Mouse (Mus musculus) CH12.LX (cell line): ENCODE measurements around the gene Clptm1.

Experiments
- CTCF ChIP-seq, 2 experiments: IDR thresholded peaks in 1 of 2; conservative IDR thresholded peaks in 1 of 2; 2 replicates each; pipeline ENCODE4 v1.5.1; 2011 to 2012; ENCODE audit warnings: low read depth in 2 of 2, low read length in 2 of 2, improper control_type of control experiment in 1 of 2, inconsistent platforms in 1 of 2, mild to moderate bottlenecking in 1 of 2, moderate library complexity in 1 of 2
- ETS1 ChIP-seq: conservative IDR thresholded peaks from 2 replicates; pipeline ENCODE4 v1.6.1; 2012; ENCODE audit warnings: low read depth, mild to moderate bottlenecking, inconsistent platforms, low read length, improper control_type of control experiment, moderate library complexity
- MAFK ChIP-seq: IDR thresholded peaks from 2 replicates; pipeline ENCODE4 v1.6.1; 2011; ENCODE audit warnings: low read length, improper control_type of control experiment; ENCODE audit not compliant: insufficient replicate concordance
- POLR2A ChIP-seq: IDR thresholded peaks from 2 replicates; pipeline ENCODE4 v1.6.1; 2011; ENCODE audit warnings: low read depth, mild to moderate bottlenecking, improper control_type of control experiment, low read length
- ZC3H11A ChIP-seq: IDR thresholded peaks from 2 replicates; pipeline ENCODE4 v1.6.1; 2012; ENCODE audit warnings: low read depth, mild to moderate bottlenecking, inconsistent platforms, low read length, improper control_type of control experiment
- ZMIZ1 ChIP-seq: IDR thresholded peaks from 2 replicates; pipeline ENCODE4 v1.6.1; 2012; ENCODE audit warnings: low read depth, mild to moderate bottlenecking, inconsistent platforms, low read length, improper control_type of control experiment

DNA sequence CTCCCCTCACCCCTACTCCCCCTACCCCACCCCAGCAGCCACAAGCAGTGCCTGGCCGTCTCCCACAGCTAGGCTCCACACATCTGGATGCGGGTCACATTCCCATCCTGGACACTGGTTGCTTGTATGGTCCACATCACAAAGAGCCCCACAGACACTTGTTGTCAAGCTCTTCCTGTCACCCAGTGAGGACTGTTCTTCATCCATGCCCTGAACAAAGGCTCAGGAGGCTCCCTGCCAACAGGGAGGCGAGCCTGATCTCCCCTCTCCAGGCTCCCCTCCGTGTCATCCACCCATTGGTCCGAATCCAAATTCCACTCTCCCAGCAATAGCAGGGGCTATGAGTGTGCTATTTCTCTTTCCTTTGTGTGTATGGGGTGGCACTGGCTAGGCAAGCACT is 64.3 kb downstream of the Clptm1 start:
- TF ChIP-seq ETS1 (no peak), POLR2A (no peak), ZC3H11A (no peak), MAFK (no peak), CTCF (conservative IDR thresholded peaks at IDR 0.05 in 1 of 2, IDR thresholded peaks at IDR 0.05 in 1 of 2; ENCODE audit: low read depth in 2 of 2, low read length in 2 of 2) (no peak), ZMIZ1 (no peak)
